Mouse (Mus musculus) bone marrow macrophage, adult 2 months (primary cell): ENCODE results near the gene Dhrs9. TPM values are rescaled to one million over a fixed set of nuclear protein-coding genes. Genes with fewer than 3 reads are reported as not detected.
A peak's percentile ranks its signal among the peaks of the same experiment; 100 is the strongest.

Experiments used
- H3K27ac ChIP-seq: 2 replicates; pipeline ENCODE4 v1.5.1; 2012; ENCODE audit warnings: low read depth, low read length; ENCODE audit not compliant: insufficient read depth
- H3K4me1 ChIP-seq: 2 replicates; pipeline ENCODE4 v1.6.1; 2012; ENCODE audit warnings: low read length; ENCODE audit not compliant: control insufficient read depth, insufficient read depth
- H3K4me3 ChIP-seq: 2 replicates; pipeline ENCODE4 v1.5.1; 2012; ENCODE audit warnings: mild to moderate bottlenecking, low read length, moderate library complexity; ENCODE audit not compliant: insufficient read depth
- CTCF ChIP-seq: IDR thresholded peaks from 2 replicates; pipeline ENCODE4 v1.5.1; 2012; ENCODE audit warnings: low read depth, mild to moderate bottlenecking, low read length, moderate library complexity
- POLR2A ChIP-seq: IDR thresholded peaks from 2 replicates; pipeline ENCODE4 v1.6.1; 2012; ENCODE audit warnings: mild to moderate bottlenecking, low read depth, low read length, borderline replicate concordance
- polyA plus RNA-seq: library from polyadenylated mRNA; stranded (reverse); fragments of >200 nt; gene quantifications from 2 replicates; pipeline ENCODE4 v1.2.4, GENCODE M21; 2012; ENCODE audit not compliant: missing spikeins, insufficient read depth, insufficient read length

The Dhrs9 gene
- polyA plus RNA-seq, 1 experiment, result 3.4 TPM

DNA sequence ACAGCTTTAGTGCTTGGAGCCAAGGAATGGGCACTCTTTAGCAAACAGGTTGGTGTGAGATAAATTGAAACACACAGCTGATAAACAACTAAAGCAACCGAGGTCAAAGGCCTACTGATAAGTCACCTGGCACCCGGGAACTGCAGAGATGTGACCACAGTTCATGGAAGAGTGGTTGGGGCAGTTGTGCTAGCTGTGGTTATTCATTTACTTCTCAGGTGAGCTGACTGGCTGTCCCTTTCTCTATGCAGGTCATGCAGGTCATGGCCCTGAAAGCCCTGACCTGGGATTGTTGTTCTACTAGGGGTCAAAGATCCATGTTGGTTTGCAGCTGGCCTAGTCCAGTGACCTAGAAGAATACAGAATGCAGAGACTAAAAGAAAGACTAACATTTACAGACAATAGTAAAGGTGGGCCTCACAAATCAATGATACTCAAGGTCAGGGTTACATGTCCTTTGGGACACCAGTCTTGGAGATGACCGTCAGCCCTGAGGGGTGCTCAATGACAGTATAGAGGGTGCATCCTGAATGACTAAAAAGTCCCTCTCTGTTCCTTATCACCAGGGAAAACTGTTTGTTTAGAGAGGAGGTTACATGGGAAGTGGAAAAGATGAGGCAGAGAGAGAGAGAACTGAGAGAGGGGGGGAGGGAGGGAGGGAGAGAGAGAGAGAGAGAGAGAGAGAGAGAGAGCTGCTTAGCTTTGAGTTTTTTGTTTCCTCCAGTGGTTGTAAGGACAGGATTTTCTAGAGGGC, 6.0 kb downstream of the Dhrs9 start:
- peaks cover 17% of the 10 kb centered on the region for H3K4me1 ChIP-seq
- H3K4me3 ChIP-seq, result no peak overlapping the region
- TF ChIP-seq POLR2A (no peak), CTCF (no peak)
- no peak overlapping the region for H3K27ac ChIP-seq

DNA sequence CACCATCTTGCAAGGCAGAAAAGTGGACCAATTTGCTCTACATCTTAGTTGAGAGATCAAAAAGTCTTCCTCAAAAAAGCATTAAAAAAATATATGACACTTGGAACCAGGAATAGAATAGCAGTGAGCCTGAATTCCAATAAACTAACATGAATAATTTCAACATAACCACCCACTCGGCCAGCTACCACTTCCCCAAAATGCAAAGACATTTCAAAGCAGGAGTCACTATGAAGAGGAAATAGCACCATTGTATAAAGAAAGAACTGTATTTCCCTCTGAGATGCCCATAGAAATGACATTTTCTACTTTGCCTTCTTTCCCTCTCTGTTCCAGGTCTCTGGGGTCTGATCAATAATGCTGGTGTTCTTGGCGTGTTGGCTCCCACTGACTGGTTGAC, 13.7 kb downstream of the Dhrs9 start:
- TF ChIP-seq POLR2A (no peak), CTCF (no peak)
- Histone ChIP-seq H3K4me1 (peaks cover 26% of the 10 kb centered on the region), H3K4me3 (no peak overlapping the region), H3K27ac (peak overlapping the region; percentile 56)

DNA sequence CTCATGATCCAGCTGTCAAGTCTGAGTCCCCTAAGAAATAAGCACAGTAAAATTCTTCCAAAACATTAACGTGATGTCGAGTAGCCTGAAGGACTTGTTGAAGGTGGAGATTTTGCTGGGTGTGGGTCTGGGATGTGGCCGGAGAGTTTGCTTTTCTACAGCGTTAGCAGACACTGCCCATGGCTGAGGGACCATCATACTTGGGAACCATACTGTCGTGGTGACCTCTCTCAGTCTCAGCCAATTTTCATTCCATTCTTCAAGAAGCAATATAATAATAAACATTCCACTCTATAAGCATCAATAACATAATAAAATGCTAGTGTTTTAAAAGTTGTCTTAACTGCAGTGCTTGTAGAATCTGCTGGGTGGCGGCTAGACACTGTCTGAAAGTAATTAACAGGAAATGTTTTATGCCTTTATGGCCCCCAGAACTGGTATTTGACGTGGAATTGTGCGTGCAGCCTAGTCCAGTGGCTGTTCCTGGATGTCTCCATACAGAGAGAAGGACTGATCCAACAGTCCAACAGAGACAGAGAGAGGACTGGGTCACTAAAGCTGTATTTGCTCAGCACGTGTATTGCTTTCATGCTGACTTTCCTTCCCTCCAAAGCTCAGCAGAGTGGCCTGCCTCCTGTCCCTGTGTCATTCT, 15.5 kb downstream of the Dhrs9 start:
- TF ChIP-seq POLR2A (no peak), CTCF (no peak)
- Histone ChIP-seq H3K4me3 (no peak overlapping the region), H3K4me1 (peaks cover 26% of the 10 kb centered on the region), H3K27ac (no peak overlapping the region)

DNA sequence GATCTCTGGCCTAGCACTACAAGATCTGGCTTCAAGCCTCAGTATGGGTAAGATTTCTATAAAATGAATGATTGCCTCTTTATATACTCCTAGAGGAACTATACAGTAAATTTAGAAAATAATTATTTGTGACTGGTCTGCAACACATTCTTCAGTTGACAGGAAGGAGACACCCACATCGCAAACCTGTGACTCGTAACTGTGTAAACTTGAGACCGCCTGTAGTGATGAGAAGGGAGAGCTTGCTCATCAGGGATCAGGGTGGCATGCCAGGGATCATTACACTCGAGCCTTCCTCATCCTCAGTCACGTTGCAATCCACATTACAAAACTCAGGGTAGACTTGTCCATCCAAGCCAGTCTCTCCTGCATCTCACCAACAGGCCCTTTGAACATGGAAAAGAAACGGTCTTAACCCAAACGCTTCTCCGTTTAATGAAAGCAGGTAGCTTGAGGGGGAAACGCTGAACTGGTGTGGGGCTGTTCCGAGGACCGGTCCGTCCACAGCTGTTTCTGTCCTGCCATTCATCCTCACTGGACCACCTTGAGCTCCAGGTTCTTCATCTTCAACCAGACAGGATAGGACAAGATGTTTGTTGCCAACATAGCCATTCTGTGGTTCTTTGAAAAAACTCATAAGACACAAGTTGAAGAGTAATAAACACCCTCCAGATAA, 16.7 kb downstream of the Dhrs9 start:
- TF ChIP-seq POLR2A, result no peak
- no peak for TF ChIP-seq CTCF
- Histone ChIP-seq H3K27ac (no peak overlapping the region), H3K4me1 (peaks cover 31% of the 10 kb centered on the region), H3K4me3 (no peak overlapping the region)

DNA sequence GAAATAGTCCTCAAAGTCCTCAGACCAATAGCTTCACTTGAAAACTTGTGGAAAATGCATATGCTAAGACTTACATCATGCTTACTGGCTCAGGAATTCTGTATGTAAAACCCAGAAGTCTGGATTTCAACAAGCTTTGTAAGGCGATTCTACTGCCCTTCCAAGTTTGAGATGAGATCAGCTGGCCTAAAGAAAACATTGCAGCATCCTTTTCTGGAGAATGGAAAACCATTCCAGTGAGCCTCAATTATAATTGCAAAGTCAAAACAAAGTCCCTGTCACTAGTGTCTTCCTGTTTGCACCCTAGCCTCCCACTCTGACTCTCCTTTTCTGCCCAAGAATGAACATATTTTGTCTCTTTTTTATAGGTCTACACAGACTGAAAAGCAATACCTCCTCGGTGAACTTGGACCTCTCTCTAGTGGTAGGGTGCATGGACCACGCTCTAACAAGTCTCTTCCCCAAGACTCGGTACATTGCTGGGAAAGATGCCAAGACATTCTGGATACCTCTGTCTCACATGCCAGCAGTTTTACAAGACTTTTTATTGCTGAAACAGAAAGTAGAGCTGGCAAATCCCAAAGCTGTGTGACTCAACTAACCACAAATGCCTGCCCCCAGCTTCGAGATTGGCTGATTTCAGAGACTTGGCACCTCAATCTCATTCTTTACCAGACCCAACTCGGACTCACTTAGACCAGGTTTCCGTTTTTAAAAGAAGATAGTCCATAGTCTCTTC, 20.8 kb downstream of the Dhrs9 start:
- no peak for TF ChIP-seq POLR2A
- TF ChIP-seq CTCF, result no peak
- no peak overlapping the region for H3K27ac ChIP-seq
- H3K4me1 ChIP-seq, result peaks cover 22% of the 10 kb centered on the region
- H3K4me3 ChIP-seq, result no peak overlapping the region

DNA sequence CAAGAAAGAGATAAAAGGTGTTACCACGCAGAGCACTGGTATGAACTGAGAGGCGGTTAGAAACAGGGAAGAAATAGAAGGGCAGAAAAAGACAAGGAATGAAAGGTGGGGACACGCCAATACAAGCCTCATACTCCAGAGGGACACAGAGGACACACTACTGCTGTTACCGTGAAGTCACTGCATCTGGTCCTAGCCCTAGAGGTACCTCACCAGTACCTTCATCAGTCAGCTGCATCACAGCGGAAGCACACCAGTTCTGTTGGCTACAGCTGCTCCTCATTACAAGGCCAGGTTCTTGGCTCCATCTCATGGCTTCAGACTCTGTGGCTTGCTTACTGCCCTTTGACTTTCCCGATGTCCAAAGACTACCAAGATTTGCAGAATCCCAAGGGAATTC, 21.6 kb downstream of the Dhrs9 start:
- Histone ChIP-seq H3K4me3 (no peak overlapping the region), H3K27ac (no peak overlapping the region), H3K4me1 (peaks cover 22% of the 10 kb centered on the region)
- TF ChIP-seq CTCF (no peak), POLR2A (no peak)

DNA sequence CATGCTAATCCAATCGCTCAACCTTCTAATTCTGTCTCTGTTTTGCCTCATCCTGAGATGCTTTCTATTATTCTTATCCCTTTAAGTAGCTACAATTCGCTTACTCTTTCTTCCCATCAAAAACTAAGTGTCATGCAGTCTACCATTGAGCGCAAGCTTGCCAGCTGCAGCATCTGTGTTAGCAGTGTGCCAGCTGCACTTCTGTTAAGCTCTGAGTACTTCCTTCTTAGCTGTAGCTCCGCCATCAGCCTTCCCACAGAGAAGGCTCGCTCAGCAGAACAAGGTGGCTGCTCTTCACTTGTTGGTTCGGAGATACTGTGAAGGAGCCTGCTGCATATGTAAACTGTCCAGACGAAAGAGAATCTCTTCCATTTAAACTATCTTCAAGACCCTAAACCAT, 22.1 kb downstream of the Dhrs9 start:
- Histone ChIP-seq H3K4me3 (no peak overlapping the region), H3K4me1 (peaks cover 22% of the 10 kb centered on the region), H3K27ac (no peak overlapping the region)
- no peak for TF ChIP-seq POLR2A
- no peak for TF ChIP-seq CTCF

DNA sequence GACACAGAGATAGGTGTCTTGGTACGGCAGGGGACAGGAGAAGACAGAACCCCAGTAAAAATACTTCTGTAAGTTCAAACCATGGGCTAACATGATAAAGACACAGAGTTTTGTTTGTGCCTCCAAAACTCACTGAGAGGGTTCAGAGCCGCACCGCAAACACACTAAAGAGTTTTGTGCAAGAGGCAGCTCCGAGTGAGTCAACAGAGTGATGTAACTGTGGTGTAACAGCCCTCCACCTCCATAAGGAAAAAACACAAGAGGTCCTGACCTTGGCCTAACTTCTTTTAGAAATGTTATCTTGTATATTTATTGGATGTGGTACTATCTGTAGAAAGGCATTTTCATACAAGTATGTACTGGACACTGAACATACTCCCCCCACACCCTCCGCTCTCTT, 25.4 kb downstream of the Dhrs9 start:
- Histone ChIP-seq H3K4me1 (peaks cover 18% of the 10 kb centered on the region), H3K4me3 (no peak overlapping the region), H3K27ac (no peak overlapping the region)
- TF ChIP-seq CTCF (no peak), POLR2A (no peak)

DNA sequence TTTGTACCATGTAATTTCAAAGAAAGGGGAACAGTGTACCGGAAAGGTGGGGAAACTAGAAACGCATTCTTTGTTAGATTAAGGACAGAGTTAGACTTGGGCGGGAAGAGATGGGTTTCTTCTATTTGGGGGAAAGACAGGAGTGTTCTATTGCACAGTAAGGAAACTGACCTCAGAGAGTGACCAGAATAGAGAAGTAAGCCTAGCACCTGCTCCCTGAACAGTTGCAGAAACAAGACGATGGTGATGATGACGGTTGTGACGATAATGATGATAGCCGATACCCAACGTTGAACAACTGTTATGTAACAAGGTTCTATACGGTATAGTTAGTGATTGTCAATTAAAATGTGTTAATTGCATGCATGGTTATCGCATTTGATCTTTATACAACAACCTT, 34.3 kb downstream of the Dhrs9 start:
- TF ChIP-seq POLR2A (no peak), CTCF (no peak)
- Histone ChIP-seq H3K27ac (no peak overlapping the region), H3K4me3 (no peak overlapping the region), H3K4me1 (peaks cover 7% of the 10 kb centered on the region; the same call in 1 of the 2 replicates)
